Mouse (Mus musculus) liver, postnatal 0 days (tissue): Measurements from ENCODE around the gene Hist1h4m.

Experiments used
- CTCF ChIP-seq: sonication (generic); IDR thresholded peaks from 2 replicates; pipeline ENCODE4 v1.5.1; 2016; ENCODE audit warnings: antibody characterized with exemption, low read depth
- EP300 ChIP-seq: IDR thresholded peaks from 2 replicates; pipeline ENCODE4 v1.6.1; 2016; ENCODE audit warnings: antibody characterized with exemption, low read depth, mild to moderate bottlenecking

GRCm38 (mm10) chr13:21855698-21856162 lies 44.2 kb downstream of the Hist1h4m start:
- TF ChIP-seq CTCF (no peak), EP300 (no peak)
